Mouse (Mus musculus) skeletal muscle tissue, adult 2 months (tissue): ENCODE measurements around the gene Slc2a9.

Experiments
- DNase-seq: peaks from one replicate; pipeline ENCODE4 v3.0.0-alpha.2; 2012; ENCODE audit warnings: low read depth, low spot score

Gene Slc2a9

DNA sequence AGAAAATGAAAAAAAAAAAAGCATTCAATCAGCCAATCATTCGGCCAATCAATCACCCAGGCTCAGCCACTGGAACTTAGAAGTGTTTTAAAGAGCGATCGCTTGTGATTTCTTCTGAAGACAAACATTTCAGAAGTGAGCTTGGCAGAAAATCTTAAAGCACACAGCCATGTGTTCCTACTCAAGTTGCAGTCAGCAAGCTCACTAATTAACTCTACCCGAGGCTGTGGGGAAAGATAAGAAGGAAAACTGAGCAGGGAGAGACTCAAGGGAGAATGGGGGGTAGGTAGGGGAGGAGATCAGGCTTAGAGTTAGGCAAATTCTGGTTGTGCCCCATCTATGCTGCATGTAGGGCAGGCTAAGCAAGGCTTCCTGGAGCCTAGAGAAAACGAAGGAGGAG lies 130.6 kb downstream of the Slc2a9 start:
- no peak for DNase-seq

DNA sequence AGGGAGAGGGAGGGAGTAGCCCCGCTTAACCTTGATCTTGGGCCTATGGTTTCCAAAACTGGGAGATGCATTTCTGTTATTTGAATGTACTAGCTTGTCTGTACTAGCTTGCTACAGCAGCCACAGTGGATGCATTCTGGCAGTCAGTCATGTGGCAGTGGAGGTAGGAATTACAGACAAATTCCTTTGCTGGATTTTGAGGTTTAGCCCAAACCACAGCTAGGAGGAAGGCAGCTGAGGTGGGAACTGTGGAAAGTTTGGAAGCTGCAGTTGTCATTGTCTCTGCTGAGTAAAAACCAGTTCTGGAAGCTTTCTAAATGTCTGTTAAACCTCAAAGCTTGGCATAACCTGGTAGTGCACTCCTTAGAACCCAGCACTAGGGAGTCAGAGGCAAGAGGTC lies 131.6 kb downstream of the Slc2a9 start:
- DNase-seq = no peak

DNA sequence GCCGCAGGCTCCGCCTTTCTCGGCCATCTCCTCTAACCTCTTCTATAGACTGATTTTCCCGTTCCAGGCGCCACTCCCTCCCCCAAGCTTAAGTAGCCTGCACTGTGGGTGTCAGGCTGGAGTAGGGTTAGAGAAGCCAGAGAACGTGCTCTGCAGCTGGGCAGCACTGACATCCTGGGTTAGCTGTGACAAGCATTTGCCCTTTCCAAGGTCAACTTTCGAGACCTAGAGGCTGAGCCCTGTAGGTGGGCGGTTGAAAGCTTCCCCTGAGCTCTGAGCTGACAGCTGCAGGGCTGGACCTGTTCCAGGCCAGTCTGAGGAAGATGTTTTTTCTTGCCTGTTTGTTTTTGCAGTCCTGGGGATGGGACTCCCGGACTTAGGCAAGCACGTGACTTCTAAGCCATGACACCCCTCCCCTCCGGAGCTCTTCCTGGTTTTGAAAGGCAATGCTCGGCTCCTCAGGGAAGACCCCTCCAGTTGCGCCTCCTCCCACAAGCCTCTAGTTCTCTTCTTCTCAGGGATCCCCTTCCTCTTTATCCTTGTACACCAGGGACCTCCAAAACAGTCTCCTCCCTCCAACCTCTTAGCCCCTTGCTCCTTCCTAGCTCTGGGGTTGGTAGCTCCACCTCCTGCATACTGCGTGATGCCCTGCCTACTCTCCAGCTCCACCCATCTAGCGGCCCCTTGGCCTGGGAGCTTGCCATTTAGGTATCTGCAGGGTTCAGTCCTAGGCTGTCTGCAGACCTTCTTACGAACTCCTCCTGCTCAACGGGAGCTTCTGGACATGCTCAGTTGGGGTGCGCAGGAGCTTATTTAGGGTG lies 136.1 kb downstream of the Slc2a9 start:
- peak; percentile 15 for DNase-seq

DNA sequence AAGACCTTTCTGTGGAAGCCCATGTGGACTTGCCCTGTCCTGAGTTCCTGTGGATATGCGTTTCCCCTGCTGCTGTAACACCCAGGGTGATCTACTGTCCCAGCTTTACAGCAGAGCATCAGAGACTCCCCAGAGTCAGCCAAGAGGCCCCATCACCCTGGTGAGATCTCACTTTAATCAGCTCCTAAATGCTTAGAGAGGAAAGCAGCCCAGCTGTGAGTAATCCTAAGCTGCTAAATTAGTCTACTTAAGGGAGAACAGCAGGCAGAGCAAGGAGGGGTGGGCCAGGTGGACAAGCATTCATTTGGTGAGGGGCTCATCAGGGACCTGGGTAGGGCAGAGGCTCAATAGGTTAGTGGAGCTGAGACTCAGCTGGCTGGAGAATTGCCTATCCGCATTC lies 137.4 kb downstream of the Slc2a9 start:
- no peak for DNase-seq

DNA sequence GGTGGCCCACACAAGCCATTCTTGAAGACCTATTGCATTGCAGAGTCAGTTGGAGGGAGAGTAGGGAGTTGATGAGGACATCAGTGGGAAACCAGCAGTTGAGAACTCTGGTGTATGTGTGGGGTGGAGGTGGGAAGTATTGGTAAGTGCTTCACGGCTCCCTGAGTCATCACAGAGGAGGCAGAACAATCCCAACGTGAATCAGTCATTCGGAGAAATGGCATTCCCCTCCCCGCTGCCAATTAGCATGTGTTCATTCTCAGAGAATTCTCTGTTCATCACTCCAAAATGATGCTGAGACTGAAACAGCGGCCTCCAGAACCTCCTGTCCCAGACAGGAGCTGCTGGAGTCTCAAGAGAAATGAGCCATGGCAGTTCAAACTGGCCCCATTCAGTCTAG lies 138.5 kb downstream of the Slc2a9 start:
- DNase-seq = no peak

DNA sequence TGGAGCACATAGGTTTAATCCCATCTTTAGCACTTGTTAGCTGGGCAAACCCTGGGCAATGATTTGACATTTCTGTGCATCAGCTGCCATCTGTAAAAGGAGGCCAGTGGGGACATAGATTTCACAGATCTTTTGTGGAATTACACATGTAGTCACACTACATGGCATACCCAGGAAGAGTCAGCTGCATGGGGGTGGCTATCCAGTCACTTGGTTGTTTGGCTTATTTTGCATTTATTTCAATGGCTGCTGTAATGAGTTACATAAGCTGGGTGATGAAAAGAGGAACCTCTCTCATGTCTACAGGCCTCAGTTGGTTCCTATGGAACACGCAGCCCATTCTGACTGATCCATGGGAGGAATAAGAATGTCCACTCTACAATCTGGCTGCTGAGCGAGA lies 143.2 kb downstream of the Slc2a9 start:
- DNase-seq = no peak

DNA sequence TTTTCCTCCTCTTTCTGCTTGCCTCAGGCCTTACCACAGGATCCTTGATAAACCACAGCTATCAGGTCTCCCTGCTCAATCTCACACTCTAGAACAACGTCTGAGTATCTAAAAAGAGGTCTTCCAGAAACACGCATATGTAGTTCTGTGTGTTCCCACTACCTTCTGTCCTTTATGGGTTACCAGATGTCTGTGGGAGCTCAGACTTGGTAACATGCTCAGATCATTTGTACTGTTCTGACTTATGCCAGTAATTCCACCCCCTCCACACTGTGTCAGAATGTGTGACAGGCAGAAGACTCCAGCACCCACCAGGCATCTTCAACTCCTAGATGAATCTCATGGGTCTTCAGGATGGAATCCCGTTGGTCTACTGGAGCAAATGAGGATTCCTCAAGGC lies 146.0 kb downstream of the Slc2a9 start:
- DNase-seq = no peak

DNA sequence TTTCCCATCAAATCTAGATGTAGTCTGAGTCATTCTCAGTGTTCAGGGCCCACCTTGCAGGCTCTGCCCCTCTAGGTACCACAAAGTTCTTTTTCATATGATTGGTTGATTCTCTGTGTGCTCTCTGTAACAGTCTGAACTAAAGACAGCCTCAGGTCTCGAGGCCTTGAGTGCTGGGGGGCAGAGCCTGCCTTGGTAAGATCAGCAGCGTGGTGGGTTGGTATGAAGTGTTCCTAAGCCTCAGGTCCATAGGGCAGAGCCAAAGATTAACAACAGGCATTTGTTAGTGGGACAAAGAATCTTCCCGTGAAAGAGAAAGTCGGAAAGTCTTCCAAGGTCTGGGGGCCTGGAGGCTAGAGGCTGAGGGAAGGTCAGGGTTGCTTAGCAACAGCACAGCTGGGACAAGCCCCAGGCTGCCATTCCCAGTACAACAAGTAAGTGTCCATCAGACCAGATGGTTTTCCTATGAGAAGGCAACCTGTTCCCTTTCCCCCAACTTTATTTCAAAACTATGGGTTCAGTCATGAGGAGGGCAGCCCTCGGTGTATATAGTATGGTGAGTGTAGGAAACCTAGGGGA lies 152.5 kb downstream of the Slc2a9 start:
- no peak for DNase-seq

DNA sequence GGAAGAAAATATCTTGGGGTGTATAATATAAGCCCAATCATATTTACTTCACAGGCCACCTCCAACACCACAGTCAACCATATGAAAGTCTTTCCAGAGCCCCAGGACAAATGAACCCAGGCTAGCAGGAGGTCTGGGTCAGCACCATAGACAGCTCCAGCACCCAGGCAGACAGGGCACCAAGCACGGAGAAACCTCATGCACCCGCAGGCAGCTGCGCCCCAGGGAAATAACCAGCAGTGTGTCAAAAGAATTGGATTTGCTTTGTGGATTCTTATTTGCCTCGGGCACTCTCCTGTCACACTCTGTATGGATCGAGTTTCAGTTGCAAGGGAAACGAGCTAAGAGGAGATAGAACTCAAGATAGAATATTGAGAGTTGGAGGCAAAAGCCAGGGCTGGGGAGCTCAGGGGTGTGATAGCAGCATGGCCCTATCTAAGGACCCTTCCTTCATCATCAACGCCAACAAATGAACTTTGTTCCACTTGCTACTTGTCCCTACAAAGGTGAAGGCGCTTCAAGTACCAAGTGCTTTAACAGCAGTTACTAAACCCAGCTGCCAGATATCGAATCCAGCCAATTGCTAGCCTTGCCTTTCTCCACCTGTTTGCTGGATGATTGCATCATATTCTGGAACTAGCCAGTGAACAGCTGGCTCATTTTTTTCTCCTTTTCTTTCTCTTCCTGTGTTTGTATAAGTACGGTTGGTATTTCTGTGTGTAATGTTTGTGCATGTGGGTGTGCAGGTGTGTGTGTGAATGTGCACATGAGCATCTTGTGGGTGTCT lies 156.1 kb downstream of the Slc2a9 start:
- DNase-seq = no peak

DNA sequence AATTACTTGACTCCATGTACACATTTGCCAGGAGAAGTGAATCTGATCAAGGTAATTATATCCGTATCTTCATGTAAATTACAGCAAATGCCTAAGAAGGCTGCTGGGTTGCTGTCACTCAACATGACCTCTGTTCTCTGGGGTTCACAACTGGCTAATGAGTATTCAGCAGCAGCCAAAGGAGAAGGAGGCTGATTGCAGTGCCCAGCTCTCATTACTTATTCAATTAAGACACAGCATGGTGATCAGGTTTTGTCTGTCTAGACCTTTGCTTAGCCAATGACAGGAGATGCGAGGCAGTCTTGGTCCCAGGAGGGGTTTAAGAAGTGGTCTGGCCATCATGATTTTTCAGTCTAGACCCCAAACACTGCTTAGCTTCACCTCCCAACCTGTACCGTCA lies 159.8 kb downstream of the Slc2a9 start:
- DNase-seq = no peak

DNA sequence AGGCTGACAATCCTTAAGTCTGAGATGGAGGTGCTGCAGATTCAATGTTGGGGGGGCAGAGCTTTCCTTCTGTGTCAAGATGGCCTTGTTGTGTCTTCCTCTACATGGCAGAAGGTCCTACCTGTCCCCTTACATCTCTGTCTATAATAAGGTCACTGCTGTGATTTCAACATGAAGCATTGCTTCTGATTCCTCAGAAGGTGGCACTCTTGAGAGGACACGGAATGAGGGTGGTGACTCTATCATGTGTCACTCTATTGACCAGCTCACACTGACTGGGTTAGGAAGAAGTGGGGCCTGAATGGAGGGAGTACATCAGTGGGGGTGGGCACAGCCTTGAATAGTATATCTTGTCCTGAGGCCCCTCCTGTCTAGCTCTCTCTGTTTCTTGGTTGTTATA lies 168.4 kb downstream of the Slc2a9 start:
- no peak for DNase-seq

DNA sequence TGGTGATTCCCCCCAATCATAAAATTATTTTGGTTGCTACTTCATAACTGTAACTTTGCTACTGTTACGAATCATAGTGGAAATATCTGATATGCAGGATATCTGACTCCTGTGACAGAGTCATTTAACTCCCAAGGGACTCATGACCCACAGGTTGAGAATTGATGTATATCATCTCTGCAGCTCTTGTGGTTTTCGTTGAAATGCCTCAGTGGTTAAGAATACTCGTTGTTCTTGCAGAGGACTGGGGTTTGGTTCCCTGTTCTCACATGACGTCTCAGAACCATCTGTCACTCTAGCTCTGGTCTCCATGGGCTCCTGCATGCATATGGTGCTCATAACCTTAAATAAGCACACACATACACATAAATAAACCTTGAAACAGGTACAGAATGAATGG lies 169.6 kb downstream of the Slc2a9 start:
- DNase-seq = no peak

DNA sequence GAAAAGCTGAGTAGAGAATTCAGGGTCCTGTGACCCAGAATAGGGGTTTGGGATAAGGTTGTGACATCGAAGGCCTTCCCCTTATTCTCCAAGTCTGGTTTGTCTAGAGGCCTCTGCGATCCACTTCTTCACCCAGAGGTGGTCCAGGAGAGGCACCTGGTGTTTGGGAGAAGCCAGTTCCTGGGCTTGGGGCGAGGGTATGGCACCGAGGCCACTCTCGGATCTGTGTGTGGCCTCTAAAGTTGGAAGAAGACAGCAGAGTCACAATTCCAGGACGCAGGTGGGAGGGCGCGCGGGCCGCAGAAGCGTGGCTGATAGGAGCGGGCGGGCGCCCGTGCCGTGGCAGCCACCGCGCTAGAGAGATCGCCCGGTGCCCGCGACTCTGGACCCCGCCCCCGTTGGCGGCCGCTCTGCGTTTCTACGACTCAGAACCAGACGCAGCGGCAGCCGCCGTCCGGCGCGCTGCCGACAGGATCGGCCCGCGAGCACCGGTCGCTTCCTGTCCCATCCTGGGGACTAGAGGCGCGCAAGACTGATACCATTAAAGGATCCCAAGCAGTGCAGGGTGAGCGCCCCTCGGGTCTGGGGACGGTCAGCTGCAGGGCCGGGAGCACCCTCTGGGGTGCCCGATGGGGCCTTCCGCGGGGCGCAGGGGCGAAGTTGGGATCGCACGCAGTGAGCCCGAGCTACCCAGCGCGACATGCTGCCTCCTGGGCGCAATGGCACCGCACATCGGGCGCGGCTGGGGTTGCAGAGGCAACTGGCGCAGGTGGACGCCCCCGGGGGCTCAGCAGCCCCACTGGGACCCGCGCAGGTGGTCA lies 183.8 kb downstream of the Slc2a9 start, which contains the start of gene Drd5:
TSS of gene Drd5 (plus strand) at position 402 of the 821 bp plus-strand sequence.
- no peak for DNase-seq

DNA sequence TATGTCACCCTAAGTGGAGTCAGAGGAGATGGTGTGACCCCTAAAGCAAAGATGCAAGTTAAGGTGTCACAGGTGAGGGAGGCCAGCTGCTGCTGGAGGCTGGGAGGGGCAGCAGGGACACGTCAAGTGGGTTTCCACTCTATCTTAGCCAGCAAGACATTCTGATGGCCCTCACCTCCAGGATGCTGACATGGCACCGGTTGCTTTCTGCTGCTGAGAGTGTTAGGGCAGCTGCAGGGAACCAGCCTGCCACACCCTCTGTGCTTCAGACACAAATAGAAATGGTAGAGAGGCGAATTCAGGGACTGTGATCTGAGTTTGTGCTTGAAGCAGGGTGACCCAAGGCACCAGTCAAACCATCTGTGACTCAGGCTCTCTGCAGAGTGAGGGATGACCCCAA lies 193.1 kb downstream of the Slc2a9 start:
- no peak for DNase-seq

DNA sequence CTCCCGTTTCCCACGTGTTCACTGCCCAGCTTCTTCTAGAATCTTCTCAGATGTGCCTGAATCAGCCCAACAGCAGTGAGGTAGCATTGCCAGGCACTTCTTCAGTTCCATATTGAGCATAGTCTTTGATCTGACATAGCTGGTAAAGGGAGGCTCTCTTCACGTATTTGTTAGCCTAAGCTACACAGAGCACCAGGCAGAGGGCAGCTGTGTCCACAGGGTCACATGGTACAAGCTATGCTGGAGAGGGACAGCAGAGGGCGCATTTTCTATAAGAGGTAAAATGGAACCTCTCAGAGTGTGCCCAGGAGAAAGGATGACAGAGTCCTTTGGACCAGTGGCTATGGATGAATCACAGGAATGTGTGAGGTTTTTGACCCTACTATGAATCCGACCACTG lies 194.1 kb downstream of the Slc2a9 start:
- DNase-seq = peak; percentile 7

DNA sequence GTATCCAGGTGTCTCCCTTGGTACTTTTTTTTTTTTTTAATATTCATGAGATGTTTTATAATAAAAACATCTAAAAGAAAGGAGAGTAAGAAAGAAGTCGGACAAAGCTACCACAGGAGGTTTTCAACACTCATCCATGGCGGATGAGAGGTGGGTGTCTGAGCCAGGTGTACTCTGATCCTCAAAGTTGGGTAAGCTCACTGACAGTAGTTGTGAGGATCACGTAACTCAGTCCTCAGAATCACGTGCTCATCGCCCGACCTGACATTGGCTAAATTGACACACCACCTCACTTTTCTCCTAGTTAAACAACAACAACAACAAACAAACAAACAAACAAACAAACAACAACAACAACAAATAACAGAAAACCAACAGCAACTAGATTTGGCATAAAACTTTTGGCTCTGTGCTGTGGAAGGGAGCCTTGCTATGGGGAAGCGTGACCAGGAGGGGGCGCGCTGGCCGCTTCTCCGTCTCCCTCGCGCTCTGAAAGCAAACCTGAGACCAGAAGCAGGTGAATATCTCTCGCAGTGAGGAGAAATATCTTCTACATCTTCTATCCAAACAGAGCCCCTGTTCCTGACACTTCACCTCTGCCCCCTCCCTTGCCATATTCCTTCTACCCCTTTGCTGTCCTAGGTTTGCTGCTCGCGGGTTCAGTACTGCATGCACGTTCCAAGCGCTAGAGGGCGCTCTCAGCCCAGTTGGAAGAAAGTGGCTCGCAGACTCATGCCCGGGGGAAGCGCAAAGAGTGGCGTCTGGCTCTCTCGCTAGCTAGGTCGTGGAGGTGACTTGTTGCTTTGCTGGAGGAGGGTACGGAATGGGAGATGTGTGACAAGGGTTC lies 195.5 kb downstream of the Slc2a9 start:
- DNase-seq = peak; percentile 60

DNA sequence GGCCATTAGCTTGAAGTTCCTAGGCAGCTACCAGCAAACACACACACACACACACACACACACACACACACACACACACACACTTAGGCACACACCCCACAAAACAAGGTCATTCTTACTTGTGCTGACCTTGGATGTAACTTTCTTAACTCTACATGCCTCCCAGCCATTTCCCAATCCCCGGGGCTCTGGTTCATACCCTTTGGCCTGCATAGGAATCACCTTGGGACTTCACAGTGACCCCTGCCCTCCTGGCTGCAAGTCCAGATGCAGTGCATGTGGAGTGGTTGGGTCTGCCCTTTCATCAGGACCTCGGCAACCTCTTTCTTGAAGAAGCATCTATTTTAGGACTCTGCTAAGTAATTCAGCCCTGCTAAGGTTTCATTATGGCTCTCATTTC lies 197.7 kb downstream of the Slc2a9 start:
- DNase-seq = no peak

DNA sequence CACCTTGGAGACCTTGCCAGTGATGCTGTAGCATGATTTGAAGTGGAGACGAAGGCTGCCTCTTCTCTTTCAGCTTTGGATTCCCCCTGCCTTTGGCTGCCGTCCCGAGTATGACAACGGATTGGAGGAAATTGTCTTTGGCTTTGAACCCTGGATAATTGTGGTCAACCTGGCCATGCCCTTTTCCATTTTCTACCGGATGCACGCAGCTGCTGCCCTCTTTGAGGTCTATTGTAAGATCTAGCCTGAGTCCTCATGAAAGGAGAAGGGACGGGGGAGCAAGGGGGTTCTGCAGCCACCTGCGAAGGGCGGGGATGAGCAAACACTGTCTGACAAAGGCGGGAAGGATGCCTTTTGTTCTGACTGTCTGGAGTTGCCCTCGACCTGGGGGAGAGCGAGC lies 200.3 kb downstream of the Slc2a9 start:
- no peak for DNase-seq

DNA sequence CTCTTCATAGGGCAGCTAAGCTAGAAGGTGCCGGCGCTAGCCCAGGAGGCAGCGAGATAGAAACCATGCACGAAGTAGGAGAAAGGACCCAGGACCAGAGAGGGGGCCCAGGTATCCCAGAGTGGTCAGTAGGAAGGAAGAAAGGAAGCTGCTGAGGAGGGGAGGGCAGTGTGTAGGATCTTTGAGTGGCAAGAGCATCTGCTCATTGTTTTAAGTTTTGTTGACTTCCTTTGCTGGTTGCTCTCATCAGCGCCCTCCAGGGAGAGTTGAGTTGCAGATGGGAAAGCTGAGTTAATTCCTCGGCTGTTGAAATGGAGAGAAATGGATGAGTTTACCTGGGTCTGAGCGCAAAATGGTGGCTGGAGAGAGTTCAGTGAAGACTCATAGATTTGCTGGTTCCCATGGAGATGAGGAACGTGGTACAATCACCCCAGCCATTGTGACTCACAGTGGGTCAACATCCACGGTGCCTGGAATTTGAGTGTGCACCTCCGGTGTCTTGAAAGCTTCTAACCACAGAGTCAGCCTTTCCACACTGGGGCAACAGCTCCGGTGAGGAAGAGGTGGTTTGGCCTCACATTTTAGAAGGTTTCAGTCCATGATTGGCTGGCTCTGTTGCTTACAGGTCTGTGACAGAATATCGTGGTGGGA lies 201.1 kb downstream of the Slc2a9 start:
- no peak for DNase-seq
